Mouse (Mus musculus) stomach, postnatal 0 days (tissue): ENCODE measurements at regions not wholly inside any gene's neighbourhood (a gene's known extent, or its start where the extent isn't known, plus 50 kb on each side); places are given as distances from the start of the nearest gene placed in this dataset.

ENCODE experiments used
- ATAC-seq: fragments of 200-750 bp; cut with Nextera tagmentation; 2 replicates; pipeline ENCODE4 v1.8.0; 2017; ENCODE audit not compliant: low FRiP score, low TSS enrichment
- DNase-seq: peaks from one replicate; pipeline ENCODE4 v3.0.0-alpha.2; 2016; ENCODE audit warnings: low spot score
- H3K27ac ChIP-seq: fragments of 300-500 bp; sonication (generic); replicated peaks from 2 replicates; pipeline ENCODE4 v1.5.1; 2014; ENCODE audit warnings: mild to moderate bottlenecking, control low read depth
- H3K27me3 ChIP-seq: fragments of 300-500 bp; sonication (generic); 2 replicates; pipeline ENCODE4 v1.6.1; 2014; ENCODE audit warnings: low read length; ENCODE audit not compliant: control insufficient read depth, insufficient read depth
- H3K36me3 ChIP-seq: fragments of 300-500 bp; sonication (generic); 2 replicates; pipeline ENCODE4 v1.6.1; 2014; ENCODE audit warnings: low read length, mixed read lengths; ENCODE audit not compliant: control insufficient read depth, insufficient read depth
- H3K4me1 ChIP-seq: fragments of 300-500 bp; sonication (generic); replicated peaks from 2 replicates; pipeline ENCODE4 v1.6.1; 2014; ENCODE audit warnings: antibody characterized with exemption; ENCODE audit not compliant: control insufficient read depth, insufficient read depth
- H3K4me2 ChIP-seq: fragments of 300-500 bp; sonication (generic); replicated peaks from 2 replicates; pipeline ENCODE4 v1.6.1; 2014; ENCODE audit warnings: low read depth, mild to moderate bottlenecking, control low read depth, moderate library complexity
- H3K4me3 ChIP-seq: fragments of 300-500 bp; sonication (generic); 2 replicates; pipeline ENCODE4 v1.5.1; 2014; ENCODE audit warnings: low read depth, low read length, control low read depth
- H3K9ac ChIP-seq: fragments of 300-500 bp; sonication (generic); 2 replicates; pipeline ENCODE4 v1.6.1; 2014; ENCODE audit warnings: mild to moderate bottlenecking, low read length, control low read depth, mixed read lengths
- H3K9me3 ChIP-seq: fragments of 300-500 bp; sonication (generic); 2 replicates; pipeline ENCODE4 v1.6.1; 2016; ENCODE audit warnings: low read length; ENCODE audit not compliant: control insufficient read depth
- CTCF ChIP-seq: IDR thresholded peaks from 2 replicates; pipeline ENCODE4 v1.5.1; 2016; ENCODE audit warnings: antibody characterized with exemption, low read depth, mild to moderate bottlenecking, moderate library complexity
- EP300 ChIP-seq: optimal IDR thresholded peaks from 2 replicates; pipeline ENCODE3; 2016; ENCODE audit warnings: antibody characterized with exemption
- WGBS: fragments of 180-500 bp; shearing (Covaris S2); extraction: QIAGEN DNeasy Blood & Tissue Kit; methylation state at CpG from one replicate; pipeline ENCODE4 v1.1.7; 2014; 5-methylcytosine and 5-hydroxymethylcytosine counted together

DNA sequence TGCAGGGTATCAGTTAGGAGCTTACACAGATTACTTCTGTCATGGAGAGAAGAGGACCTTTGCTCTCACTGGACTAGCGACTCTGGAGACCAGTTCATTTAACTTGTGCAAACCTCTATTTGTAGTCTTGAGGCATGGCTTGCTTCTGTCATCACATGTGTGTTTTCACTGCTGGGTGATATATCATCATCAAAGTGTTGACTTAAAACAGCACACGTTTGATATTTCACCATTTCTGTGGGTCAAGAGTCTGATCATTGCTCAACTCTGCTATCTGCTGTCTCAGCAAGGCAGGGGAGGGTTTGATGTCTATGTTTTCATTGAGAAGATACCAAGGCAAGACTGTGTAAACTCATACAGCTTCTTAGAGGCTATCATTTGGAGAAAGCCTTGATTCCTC is 126.0 kb upstream of the 4930583I09Rik start:
- 39% methylated on average over 2 of the region's 2 CpGs for WGBS
- Histone ChIP-seq H3K9ac (no peak overlapping the region), H3K4me2 (no peak overlapping the region), H3K9me3 (no peaks in the 10 kb centered on the region), H3K27ac (no peak overlapping the region), H3K36me3 (no peaks in the 10 kb centered on the region), H3K4me1 (no peaks in the 10 kb centered on the region), H3K27me3 (no peaks in the 10 kb centered on the region), H3K4me3 (no peak overlapping the region)
- TF ChIP-seq EP300: no peak
- no peak for TF ChIP-seq CTCF
- DNase-seq (no peak), ATAC-seq (no peak)

DNA sequence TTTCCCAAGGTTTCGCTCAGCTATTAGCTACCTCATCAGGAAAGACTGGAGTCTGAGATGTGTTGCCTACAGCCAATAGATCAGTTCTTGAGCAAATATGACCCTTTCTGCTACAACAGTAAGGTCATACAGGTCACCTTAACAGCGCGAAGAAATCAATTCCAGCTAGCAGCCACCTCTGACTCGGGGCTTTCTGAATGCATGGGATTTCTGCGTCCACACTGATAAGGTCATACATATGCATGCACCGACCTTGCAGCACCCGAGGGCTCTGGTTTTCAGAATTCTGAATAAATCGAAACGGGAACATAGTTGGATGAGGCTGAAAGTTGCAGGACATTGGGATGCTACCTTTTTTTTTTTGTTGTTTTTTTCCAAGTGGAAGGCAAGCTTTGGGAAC is 121.6 kb upstream of the 4930583I09Rik start:
- no peak overlapping the region for H3K4me3 ChIP-seq
- DNase-seq: no peak
- WGBS: 48% methylated on average over 9 of the region's 9 CpGs

DNA sequence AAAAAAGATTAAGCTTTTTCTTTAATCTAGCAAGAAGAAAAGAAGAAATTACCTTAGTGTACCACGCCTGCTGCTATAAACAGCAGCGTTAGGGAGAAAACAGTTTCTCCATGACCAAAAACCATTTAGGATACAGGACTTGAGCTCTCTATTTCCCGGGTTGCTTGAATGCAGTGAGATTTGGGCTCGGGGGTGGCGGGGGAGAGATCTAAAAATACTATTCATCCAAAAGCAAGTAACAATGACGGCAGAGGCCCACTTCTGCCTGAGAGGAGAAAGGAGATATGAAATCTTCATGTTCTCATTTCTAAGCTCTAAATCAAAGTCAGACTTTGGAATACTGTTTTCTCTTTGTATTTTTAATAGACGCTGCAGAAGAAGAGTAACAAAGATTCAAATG is 120.6 kb upstream of the 4930583I09Rik start:
- Histone ChIP-seq H3K36me3 (no peaks in the 10 kb centered on the region), H3K27me3 (no peaks in the 10 kb centered on the region)

More for the DNA sequence above, 121.6 kb upstream of the 4930583I09Rik start:
- Histone ChIP-seq H3K9ac (no peak overlapping the region), H3K27ac (no peak overlapping the region), H3K4me2 (no peak overlapping the region), H3K9me3 (no peaks in the 10 kb centered on the region), H3K4me1 (no peaks in the 10 kb centered on the region), H3K36me3 (no peaks in the 10 kb centered on the region), H3K27me3 (no peaks in the 10 kb centered on the region)
- TF ChIP-seq CTCF (no peak), EP300 (no peak)
- no peak for ATAC-seq

DNA sequence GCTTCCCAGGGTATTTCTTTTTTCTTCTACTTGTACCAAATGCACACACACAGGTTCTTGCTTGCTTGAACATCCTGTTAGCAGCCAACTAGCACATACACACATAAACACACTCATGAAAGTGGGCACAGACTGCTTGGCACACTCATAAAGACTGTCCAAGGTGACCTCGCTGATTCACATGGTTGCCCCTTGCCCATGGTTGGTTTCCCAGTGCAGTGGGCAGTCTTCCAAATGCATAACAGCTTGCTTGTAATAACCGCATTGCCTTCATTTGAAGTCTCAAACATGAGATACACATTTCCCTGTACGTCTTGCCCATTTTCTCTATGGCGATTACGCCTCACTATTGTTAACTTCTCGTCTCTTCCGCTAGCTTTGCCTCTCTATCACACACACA is 117.4 kb upstream of the 4930583I09Rik start:
- DNase-seq: no peak
- no peak for TF ChIP-seq CTCF
- no peak for TF ChIP-seq EP300
- no peaks in the 10 kb centered on the region for H3K9me3 ChIP-seq
- no peaks in the 10 kb centered on the region for H3K27me3 ChIP-seq
- ATAC-seq: no peak
- 89% methylated on average over 7 of the region's 7 CpGs for WGBS
- H3K36me3 ChIP-seq: no peaks in the 10 kb centered on the region
- H3K9ac ChIP-seq: no peak overlapping the region
- H3K4me3 ChIP-seq: no peak overlapping the region
- H3K4me2 ChIP-seq: no peak overlapping the region
- no peaks in the 10 kb centered on the region for H3K4me1 ChIP-seq
- no peak overlapping the region for H3K27ac ChIP-seq

More for the DNA sequence above, 120.6 kb upstream of the 4930583I09Rik start:
- H3K9me3 ChIP-seq: no peaks in the 10 kb centered on the region
- H3K4me3 ChIP-seq: no peak overlapping the region
- WGBS: 79% methylated on average over 7 of the region's 7 CpGs
- H3K4me1 ChIP-seq: no peaks in the 10 kb centered on the region
- TF ChIP-seq CTCF: no peak
- no peak for TF ChIP-seq EP300
- no peak overlapping the region for H3K9ac ChIP-seq
- no peak overlapping the region for H3K27ac ChIP-seq
- DNase-seq (no peak), ATAC-seq (no peak)
- no peak overlapping the region for H3K4me2 ChIP-seq

DNA sequence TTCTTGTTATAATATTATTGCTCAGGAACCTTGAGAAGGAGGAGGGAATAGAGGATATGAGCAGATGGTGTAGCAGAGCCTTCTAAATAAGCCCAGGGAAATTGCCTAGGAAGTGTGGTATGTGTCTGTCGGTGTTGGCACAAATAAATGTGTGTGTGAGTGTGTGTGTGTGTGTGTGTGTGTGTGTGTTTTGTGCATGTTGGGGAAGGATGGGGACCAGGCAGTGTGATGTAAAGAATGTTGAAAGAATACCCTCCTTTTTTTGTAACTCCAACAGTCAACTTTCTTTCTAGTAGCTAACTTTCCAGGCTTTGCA is 115.7 kb upstream of the 4930583I09Rik start:
- Histone ChIP-seq H3K9ac (no peak overlapping the region), H3K27ac (no peak overlapping the region), H3K4me1 (no peaks in the 10 kb centered on the region), H3K27me3 (no peaks in the 10 kb centered on the region), H3K4me2 (no peak overlapping the region), H3K9me3 (no peaks in the 10 kb centered on the region), H3K36me3 (no peaks in the 10 kb centered on the region), H3K4me3 (no peak overlapping the region)
- no peak for DNase-seq
- ATAC-seq: no peak
- WGBS: 33% methylated on average over 1 of the region's 1 CpGs
- no peak for TF ChIP-seq CTCF
- no peak for TF ChIP-seq EP300

DNA sequence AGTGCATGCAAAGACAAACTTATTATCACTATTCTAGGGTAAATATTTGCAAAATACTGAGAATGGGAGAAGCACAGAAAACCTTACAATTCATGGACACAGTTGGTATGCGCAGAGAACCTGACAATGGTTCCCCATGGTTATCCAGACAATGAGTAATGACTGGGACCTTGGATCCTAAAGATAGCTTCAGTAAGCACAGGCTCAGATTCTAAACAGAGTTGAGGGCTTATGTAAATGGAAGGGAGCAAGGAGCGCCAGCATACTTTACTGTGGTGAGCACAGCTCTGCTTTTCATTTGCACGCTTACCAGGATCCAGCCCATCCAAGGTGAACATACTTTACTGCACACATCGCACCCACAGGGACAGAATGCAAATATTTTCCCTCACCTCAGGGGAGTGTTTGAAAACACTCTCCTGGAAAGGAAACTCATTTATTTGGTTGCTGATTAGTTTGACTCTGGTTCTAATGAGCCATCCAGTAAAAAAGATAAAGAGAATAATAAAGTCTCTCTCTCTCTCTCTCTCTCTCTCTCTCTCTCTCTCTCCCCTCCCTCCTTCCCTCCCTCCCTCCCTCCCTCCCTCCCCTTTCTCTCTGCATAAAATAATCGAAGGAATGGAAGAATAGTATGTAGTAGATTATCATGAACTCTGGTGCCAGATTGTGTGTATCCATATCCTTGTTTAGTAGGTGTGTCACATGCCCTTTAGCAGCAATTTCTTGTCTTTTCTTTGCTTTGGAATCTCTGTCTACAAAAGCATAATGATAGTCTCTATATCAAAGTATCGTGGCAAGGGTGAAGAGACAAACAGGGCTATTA is 115.1 kb upstream of the 4930583I09Rik start:
- Histone ChIP-seq H3K9ac (no peak overlapping the region), H3K4me2 (no peak overlapping the region), H3K27me3 (no peaks in the 10 kb centered on the region), H3K4me1 (no peaks in the 10 kb centered on the region), H3K27ac (no peak overlapping the region), H3K4me3 (no peak overlapping the region), H3K36me3 (no peaks in the 10 kb centered on the region), H3K9me3 (no peaks in the 10 kb centered on the region)
- peak; percentile 35 for DNase-seq
- TF ChIP-seq EP300 (no peak), CTCF (no peak)
- WGBS: 31% methylated on average over 6 of the region's 6 CpGs
- peak; percentile 86 for ATAC-seq
